ENCODE assay signal across 21 mouse cellular contexts in the genomic region with DNA sequence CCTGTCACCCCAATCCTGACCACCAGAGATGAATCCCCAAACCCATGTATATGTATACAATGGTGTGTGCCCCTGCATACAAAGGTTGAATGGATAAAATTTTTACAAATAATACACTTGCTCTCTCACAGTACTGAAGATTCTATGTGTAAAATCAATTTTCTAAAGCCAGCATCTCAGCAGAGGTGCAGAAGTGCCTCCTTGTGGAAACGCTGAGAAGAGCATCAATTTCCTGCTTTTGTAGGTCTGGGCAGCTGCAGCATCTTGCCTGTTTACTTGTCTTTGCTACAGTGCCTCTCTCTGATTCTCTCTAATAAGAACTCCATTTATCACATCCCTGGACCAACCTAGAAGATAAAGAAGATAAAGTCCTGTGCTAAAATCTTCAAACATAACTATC. TPM values are rescaled to one million over a fixed set of nuclear protein-coding genes. Genes with fewer than 3 reads are reported as not detected.
DNase-seq lines count a peak whose midpoint lies in the region; TF ChIP-seq lines count a peak whose summit lies in the region.
"Had no signal": no experiment of that assay in that cellular context is flagged by ENCODE, and none has a peak within 500 bp of the region (broad histone marks: within the 10 kb centered on the region; RNA-seq: fewer than 3 reads in every experiment).

No protein-coding gene starts in this region.

- peak; percentile 68 for TF ChIP-seq CTCF in layer of hippocampus, adult 2 months (conservative IDR thresholded peaks at IDR 0.05)
- TF ChIP-seq CTCF in cortical plate, adult 2 months (IDR thresholded peaks at IDR 0.05; ENCODE audit: extremely low read depth, insufficient read depth, low read length): peak; percentile 13; the same call in 1 of the 2 replicates

- TF ChIP-seq POLR2A in cortical plate, adult 2 months (IDR thresholded peaks at IDR 0.05; ENCODE audit: extremely low read depth, insufficient read depth, low read length): no peak

- H3K4me1 ChIP-seq in cortical plate, adult 2 months (ENCODE audit: control insufficient read depth, insufficient read depth, low read length): no peaks in the 10 kb centered on the region
- H3K4me1 ChIP-seq: embryonic facial prominence, embryonic 13.5 days; heart, embryonic 12.5 days; intestine, embryonic 15.5 days had no signal

- no peak overlapping the region for H3K4me3 ChIP-seq in layer of hippocampus, adult 2 months
- H3K4me3 ChIP-seq in cortical plate, adult 2 months (ENCODE audit: insufficient read depth, low read length): no peak overlapping the region
- H3K4me3 ChIP-seq: embryonic facial prominence, embryonic 13.5 days; heart, embryonic 12.5 days; intestine, embryonic 15.5 days; myocyte had no signal

- DNase-seq in layer of hippocampus, adult 2 months (ENCODE audit: low spot score in 2 of 2): no peak
- DNase-seq in layer of hippocampus, postnatal 36 days: no peak
- peak; percentile 46 for DNase-seq in 3T3-L1 (ENCODE audit: low read depth, low spot score)
- peak; percentile 3 for DNase-seq in 416B (ENCODE audit: low read depth)
- no peak for DNase-seq in gastrocnemius, adult 8-10 months (ENCODE audit: low spot score in 2 of 2)
- no peak for DNase-seq in spleen, adult 12 weeks (ENCODE audit: low spot score)
- DNase-seq: adrenal gland, adult 8-10 months; cerebellum, adult 8-10 months; heart, postnatal 4 days; kidney, postnatal 14 days; thymus, adult 18-20 months had no signal

- H3K27ac ChIP-seq in layer of hippocampus, adult 2 months: no peak overlapping the region
- no peak overlapping the region for H3K27ac ChIP-seq in cortical plate, adult 2 months (ENCODE audit: insufficient read depth, low read length)
- H3K27ac ChIP-seq: embryonic facial prominence, embryonic 13.5 days; intestine, embryonic 15.5 days; liver, embryonic 14.5 days had no signal

RNA-seq across cellular contexts. Expression of gene Vmn2r7, which starts 32.1 kb away (rescaled TPM):
- not detected for total RNA-seq in layer of hippocampus, adult 2 months (2021)
- total RNA-seq in layer of hippocampus, postnatal 36 days (2021): not detected
- 0.02 TPM in 1 of 2 replicates, not detected in the other for polyA plus RNA-seq in cortical plate, adult 2 months (2012; rRNA removed)
- total RNA-seq in gastrocnemius, adult 8-10 months (2022): not detected
- total RNA-seq: adrenal gland, adult 8-10 months; ES-E14; heart, postnatal 4 days; layer of hippocampus, postnatal 14 days had no signal
- polyA plus RNA-seq: embryonic facial prominence, embryonic 13.5 days; gonadal fat pad, adult 2 months; heart, embryonic 12.5 days; intestine, embryonic 15.5 days; limb, embryonic 11.5 days; liver, embryonic 14.5 days; myocyte had no signal

Comparison
In these comparisons a context has a peak if more than half of its experiments do, and no peak if none do; other contexts are left out.
1. DNase-seq: peak in 3T3-L1 (single experiment) and 416B (single experiment); none in layer of hippocampus, adult 2 months (0 of 2), layer of hippocampus, postnatal 36 days (0 of 2), gastrocnemius, adult 8-10 months (0 of 2) and spleen, adult 12 weeks (single experiment).